Mouse (Mus musculus) c-Kit-negative CD71-positive TER-119-positive erythroid progenitor cells, embryonic 14.5 days (primary cell): ENCODE data around the gene Cadps2.

Experiments used
- DNase-seq: peaks from one replicate; pipeline ENCODE4 v3.0.0-alpha.2; 2013; ENCODE audit warnings: low read depth, low spot score

Cadps2 gene

DNA sequence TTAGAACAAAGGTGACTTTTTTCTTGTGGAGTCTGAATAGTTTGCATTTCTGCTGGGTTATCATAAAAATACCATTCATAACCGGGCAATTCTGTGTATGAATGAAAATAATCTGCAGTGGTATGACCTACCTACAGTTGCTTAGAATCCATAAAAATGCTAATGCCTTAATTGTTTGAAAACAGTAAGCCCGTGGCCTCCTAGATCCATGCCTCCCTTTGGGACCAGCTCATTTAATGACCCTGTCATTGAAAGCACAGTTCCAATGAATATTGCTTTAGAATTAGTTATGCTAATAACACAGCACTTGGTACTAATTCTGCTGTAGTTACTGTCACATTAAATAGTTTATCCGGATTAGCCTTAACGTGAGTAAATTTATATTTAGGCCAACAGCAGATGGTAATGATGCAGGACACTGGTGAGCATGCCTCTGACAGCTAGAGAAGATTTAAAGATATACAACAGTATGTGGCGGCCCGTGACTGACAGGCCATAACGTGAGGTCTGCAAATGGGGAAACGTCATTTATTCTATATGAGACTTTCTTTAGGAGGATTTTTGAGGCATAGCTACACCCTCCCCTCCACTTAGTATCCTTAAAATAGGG, 477.3 kb downstream of the Cadps2 start:
- DNase-seq, result no peak

DNA sequence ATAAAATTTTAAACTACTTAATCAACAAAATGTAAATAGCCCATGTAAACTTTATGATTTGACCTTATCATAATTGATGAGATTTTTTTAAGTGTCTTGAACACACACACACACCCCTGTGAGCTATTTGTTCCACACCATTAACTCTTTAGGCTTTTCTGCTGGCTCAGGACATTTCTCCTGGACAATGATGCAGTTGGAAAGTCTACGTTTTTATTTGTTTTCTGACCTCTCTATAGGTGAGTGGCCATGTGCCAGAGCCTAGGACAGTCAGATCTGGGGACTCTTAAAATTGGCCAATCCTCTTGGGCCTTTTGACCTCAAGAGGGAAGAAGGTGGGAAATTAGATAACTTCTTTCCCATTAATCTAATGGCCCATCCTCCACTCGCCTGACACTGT, 478.6 kb downstream of the Cadps2 start:
- no peak for DNase-seq

DNA sequence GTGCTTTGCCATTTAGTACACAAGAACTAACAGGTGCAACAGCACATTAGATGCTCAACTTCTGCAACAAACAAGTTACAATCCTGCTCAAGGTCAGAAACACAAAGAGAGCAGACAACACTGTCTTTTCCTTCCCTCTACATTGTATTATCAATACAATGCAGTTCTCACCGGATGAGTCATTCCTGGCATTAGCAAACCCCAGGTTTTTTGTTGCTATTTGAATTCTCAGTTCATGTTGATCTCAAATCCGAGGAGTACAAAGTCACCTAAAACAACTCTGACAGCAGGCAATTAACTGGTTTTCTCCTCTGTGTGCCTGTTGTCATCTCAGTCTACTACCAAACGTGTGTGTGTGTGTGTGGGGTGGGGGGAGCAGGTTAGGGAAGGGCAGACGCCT, 483.1 kb downstream of the Cadps2 start:
- no peak for DNase-seq

DNA sequence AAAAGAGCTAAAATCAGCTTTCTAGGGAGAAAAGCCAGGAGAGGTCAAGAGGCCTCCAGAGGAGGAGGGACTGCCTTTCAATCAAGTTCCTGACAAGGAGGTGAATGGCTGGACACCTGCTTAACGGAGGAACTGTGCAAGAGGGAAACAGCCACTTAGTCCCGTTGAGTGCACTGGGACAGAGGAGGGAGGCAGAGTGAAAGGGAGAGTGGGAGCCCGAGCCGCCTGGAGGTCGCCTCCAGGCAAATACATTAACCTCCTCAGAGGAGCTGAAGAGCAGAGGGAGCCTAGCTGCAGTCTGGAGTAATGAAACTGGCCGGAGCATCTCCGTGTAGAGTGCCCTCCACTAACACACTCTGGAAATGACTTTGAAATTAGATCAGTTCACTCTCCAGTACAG, 485.7 kb downstream of the Cadps2 start:
- DNase-seq, result no peak

DNA sequence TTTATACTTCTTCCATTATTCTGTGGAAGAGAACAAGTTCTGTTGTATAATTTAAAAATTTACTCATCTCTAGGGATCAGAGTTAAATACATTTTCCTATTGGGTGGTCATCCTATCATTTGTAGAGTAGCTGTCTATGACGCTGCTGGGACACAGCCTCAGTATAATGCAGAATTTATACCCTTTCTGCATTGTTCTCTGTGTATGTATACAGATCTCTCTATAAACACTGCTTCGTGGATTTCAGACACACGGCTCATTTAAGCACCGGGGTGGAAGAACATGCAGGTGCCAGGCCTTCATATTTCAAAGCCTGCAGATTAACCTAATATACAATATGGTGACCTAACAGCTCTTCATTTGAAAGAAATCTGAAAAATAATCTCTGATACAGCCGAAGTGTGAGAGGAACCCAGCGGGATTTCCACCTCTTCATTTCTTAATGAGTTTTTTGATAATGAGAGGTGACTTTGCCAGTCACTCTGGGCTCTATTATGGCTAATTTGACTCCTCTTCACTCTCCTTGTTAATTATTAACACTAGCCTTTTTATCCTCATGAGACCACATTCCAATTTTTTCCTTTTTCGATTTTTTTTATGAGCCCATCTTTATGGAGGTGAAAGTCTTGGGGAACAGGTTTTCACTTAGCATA, 501.7 kb downstream of the Cadps2 start:
- DNase-seq, result no peak

DNA sequence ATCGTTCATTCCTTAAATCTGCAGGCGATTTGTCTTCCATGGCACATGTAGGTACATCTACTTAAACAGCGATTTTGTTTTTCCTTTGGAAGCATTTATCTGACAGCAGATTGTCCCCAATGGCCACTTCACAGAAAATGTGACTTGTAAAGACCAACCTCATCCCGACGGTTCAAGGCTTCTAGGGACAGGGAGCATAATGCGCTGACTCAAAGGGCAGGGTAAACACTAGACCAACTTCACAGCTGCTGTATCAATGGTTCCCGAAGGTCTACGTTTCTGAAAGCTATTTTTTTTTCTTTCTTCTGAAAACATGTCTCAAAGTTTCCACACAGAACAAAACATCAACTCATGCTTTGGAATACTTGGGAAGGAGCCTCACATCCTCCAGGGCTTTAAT, 524.3 kb downstream of the Cadps2 start:
- DNase-seq, result no peak

DNA sequence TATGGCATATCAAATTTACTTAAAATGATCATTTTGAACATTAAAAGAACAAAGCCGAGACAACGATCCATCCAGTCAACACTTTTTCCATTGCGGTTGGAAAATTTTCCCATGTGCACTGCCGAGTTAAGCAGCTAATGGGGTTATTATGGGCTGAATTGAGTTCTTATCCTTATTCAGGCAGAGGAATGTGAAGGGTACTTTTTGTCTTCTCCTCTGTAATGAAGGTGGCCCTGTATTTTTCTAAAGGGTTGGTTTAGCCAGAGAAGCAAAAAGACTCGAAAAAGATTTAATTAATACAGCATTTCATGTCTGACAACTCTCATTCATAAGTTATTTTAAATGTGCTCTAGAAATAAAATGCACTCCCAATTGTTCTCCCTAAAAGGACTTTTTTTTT, 524.9 kb downstream of the Cadps2 start:
- no peak for DNase-seq

DNA sequence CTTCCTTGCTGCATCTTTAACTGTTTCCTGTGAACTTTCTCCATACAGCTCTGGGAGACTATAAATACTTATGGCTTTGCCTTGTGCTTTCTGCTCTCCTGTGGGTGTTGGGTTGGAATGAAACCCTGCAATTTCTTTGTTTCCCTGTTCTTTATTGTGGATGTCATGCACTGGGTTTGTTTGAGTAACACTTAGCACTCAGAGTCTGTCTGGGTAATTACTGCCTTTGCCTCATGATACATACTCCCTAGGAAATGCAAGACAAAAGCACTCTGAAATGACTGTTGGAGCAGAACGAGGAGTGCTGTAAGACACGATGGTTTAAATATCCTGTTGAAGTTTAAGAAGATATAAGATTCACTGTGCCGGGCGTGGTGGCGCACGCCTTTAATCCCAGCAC, 533.2 kb downstream of the Cadps2 start:
- no peak for DNase-seq

DNA sequence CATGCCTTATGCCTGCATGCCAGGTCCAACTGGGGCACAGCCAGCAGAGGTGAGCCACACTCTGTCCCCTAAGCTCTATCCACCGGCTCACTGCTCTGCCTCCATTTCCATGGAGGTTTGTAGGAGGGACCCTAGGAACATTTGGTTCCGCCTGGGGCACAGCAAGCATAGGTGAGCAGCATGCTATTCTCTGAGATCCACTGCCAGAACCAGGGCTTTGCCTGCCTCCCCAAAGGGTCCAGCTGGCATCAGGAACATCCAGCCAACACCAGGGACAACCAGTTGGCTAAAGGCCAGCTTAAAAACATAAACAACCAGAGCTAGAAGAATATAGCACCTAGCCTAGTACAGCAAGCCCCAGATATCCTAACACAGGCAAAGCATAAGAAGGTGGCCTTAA, 540.6 kb downstream of the Cadps2 start:
- no peak for DNase-seq

DNA sequence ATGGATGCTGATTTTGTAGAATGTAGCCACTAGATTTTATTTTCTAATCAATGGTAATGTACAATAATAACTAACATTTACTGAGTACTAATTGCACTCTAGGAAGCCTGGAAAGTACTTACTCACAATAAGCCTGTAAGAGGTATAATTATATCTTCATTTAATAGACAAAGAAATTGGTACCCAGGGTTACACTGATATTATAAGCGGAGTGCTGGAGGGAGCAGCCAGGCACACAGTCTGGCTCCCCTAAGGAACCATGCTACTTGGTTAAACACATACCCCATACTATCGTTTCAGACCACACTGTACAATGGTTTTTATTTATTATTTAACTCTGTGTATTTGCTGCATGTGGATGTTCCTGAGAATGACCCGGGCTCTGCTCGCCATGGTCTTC, 544.5 kb downstream of the Cadps2 start:
- DNase-seq, result no peak

DNA sequence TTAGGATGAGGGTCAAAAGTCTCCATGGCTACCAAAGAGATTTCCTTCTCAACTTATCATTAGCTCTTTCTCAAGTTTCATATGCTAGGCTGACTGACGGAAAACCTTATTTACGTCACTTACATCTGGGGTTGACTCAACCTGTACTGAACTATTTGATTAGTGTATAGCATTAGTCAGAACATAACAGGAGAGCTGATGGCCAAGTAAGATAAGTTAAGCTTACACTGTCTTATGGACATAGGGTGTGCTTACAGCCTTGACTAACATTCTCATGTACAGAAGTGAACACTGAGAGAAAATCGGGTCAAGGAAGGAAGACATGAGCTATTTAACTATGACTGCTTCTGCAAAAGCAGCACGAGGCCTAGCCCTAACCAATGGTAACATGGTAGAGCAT, 550.5 kb downstream of the Cadps2 start:
- no peak for DNase-seq

DNA sequence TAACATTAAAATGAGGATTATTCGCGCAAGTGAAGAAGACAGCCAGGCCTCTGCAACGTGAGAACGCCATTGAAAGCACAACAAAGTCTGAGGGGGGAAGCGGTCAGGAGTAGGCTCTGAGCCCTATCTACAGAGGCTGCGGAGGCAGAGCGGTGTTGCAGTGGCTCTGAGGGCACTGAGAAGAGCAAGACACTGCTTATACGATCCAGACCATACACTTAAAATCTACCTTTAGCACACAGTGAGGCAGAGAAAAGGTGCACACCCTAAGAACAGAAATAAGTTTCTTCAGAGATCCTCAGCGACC, 557.8 kb downstream of the Cadps2 start:
- no peak for DNase-seq

DNA sequence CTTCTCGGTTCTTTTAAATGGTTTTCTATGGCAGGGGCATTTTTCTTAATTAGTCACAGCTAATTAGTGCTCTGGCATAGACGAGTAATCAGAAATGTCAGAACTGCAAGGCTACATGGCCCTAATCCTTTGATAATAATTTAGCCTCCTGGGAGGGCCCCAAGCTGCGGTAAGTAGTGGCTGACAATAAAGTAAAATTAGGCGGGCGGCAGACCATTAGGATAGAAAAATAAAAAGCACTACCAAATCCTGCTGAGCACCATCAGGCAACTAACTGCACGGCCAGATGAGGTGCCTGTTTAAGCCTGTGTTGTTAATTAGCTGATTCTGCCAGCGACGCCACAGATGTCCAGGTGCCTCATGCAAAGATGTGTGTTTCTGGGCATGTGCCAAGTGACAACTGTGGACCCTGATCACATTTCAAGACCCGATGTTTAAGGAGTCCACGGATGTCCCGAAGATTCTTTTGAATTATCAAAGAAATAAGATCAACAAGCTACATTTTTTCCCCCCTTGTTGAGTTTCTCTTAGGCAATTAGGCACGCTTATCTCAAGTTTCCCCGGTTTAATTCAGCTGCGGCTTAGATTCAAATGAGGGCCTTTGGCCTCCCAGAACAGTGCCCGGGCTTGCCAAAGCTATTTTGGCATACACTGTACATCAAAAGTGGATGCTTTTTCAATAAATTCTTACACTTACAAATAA, 558.3 kb downstream of the Cadps2 start:
- no peak for DNase-seq

DNA sequence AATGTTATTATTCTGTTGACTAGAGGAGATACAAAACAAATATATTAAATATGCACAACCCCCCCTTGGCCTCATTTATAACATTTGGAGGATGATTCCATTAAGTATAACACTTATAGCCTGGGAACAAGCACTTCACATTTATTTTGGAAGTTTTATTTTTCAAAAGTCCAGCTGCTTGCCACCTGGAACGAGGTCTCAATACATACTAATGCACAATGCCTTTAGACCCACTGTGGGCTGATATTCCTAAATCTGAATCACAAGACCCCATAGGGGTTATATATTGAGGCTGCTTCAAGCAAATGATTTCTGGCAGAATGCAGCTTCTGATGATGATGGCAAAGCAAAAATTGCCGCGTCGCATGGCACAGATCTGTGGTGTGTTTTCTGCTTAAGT, 565.7 kb downstream of the Cadps2 start:
- DNase-seq, result no peak

DNA sequence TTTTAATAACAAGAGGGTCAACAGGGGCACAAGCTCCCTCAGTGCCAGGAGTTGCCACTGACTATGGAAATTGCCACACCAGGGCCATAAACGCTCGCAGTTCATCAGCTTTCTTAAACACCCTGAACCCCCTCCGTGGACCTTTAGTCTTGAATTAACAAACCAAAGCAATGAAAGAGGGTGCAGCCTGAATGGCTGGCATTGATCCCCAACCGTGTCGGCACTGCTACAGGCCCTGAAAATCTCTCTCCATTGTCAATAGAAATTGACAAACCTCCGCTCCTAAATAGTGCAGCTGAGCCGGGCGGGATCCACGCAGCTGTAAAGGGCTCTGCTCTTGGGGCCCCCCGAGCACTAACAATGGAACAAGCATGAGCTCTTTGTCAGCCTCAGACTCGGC, 566.2 kb downstream of the Cadps2 start:
- DNase-seq, result no peak

DNA sequence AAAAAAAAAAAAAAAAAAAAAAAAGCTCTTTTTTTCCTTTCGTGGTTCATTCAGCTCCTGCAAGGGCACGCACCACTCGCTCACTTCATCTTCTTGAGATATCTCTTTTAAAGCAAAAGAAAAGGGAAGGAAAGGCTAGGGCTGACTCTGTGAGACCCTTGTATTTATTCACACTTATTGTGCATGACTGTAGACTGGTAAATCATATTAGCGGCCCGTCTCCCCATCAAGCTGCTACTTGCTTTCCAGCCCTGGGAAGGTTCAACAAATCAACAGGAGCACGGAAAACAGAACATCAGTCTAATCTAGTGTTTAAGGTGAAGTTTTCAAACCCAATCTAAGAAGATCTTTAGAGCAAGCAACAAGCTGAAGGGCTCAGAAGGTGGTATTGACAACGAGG, 566.7 kb downstream of the Cadps2 start:
- no peak for DNase-seq

DNA sequence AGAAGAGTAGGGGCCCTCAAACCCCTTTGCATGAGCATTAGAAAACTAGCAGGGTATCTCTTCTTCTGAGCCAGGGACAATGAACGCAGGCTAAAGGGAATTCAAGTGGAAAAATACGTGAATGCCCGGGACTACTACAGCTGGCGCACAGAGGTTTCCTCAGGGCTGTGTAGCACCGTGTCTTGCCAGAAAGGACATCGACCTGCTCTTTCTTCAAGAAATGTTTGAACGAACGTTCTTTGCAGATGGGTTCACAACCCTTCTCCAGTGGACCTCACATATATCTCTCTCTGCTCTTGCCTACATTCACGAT, 578.5 kb downstream of the Cadps2 start:
- DNase-seq, result no peak

DNA sequence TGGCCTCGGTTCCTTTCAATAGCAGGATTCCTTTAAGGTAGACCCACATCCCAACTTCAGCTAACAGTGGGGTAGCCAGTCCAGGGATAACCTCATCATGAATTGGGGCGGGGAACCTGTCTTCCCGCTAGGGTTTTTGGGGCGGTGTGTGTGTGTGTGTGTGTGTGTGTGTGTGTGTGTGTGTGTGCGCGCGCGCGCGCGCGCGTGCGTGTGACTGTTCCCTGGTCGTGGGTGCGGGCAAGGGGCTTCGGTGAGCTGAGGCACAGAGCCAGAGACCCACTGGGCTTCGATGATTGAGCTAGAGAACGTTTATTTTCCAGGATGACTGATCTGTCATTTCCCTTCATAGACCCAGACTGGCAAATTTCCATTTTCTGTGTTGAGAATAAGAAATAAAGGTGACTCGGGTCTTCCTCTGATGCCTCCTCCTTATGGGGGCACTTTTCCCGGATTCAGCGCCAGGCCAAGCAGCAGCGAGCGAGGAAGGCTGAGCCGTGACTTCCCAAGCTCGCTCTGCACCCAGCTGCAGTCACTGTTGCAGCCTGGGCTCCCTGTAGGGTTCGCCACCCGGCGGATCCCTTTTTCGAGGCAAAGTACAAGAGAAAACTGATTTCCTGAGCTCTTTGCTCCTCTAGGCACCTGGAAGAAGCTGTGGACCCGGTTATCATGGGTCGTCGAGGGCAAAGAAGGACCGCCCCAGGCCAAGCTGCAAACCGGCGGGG, 579.0 kb downstream of the Cadps2 start:
- DNase-seq, result no peak

DNA sequence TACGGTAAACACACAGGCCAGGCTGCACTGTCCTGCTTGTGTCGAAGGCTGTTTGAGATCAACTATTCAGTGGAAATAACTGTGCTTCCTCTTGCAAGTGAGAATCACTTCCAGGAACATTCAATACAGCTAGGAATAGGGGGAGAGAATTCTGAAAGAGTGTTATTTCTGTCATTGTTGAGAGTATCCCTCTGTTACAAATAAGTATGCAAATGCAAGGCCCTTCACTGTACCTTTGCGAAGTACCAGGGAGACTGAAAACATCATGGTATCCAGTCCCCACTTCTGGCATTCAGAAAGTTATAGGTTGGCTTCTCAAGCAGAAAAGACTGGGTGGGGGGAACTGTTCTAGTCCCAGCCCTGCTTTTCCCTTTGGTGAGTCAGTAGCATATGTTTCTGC, 581.2 kb downstream of the Cadps2 start:
- no peak for DNase-seq

DNA sequence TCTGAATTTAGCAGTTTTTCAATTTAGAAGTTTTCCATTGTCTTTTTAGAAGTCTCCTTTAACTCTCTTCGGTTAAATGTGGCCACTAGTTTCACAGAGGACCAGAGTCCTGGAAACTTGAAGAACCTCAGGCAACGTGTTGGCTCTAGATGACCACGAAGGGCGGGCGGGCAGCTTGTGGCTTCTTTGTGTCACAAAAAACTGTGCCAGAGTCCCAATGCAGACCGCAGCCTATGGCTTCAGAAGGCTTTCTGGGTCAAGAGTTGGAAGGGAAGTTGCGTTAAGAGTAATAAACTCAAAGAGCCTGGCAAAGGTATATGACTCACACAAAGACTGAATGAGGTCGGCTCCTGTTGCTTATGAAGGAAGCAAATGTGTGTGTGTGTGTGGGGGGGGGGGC, 584.1 kb downstream of the Cadps2 start:
- DNase-seq, result no peak

DNA sequence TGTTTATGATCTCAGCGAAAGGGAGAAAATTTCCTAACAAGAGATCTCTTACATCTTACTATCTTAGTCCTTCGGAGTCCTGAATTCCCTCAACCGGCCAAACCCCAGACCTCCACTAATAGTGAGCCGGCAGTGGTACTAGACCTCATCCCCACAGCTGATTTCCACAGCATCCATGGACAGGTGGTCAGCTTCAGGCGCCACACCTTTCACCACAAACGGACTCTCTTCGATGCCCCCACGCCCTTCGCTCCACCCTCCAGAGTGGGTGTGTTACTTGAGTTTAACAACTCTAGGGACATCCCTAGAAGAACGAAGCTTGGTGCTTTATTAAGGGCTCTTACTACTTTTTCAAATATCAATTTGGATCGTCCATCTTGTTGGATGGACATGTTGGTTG, 584.6 kb downstream of the Cadps2 start:
- DNase-seq, result no peak

DNA sequence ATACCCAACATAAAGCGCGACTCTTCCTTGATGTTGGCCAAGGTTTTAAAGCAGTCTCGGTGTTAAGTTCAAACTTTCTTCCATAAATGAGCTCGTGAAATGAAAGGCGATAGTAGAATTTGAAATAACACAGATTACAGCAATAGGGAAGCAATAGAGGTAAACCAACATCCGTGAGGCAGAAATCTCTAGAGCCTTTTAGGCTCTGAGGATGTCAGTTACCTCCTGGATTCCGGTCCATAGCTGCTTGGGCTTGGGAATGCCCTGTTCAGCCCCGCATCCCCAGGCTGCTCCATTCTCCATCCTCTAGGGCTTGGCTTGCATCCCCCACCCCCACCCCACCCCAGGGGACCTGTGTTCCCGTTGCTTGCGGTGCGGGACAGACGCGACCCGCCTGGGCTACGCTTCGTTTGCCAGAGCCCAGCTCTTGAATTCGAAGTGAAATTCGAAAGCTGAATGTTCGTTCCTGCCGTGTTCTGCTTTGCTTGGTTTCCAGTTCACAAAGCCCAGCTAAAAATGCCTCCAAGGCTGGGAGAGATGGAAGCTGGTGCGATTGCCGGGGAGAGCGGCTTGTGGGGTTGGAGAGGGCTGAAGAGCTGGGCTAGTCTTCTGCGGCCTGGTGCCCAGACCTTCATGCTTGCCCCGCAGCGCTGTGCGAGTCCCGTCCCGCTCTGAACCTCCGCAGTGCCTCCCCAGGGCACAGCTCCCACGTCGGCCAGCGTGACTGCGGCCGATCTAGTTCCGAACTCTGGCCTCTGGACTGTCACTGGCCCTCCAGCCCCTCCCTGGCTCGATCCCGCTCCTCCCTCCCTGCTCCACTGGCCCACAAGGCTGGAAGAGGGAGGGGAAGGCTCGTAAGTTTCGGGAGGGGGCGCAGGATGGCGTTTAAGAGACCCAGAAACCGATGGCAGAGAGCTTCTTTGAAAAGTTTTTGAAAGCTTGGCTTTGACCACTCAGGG, 585.6 kb downstream of the Cadps2 start:
- no peak for DNase-seq
